Mouse (Mus musculus) limb, embryonic 14.5 days (tissue): ENCODE measurements around the gene Calhm3. TPM values are rescaled to one million over a fixed set of nuclear protein-coding genes. Genes with fewer than 3 reads are reported as not detected.
A peak's percentile ranks its signal among the peaks of the same experiment; 100 is the strongest.

Source experiments
- ATAC-seq: fragments of 200-750 bp; cut with Nextera tagmentation; 2 replicates; pipeline ENCODE4 v1.8.0; 2017; ENCODE audit warnings: low read depth, moderate number of reproducible peaks, moderate TSS enrichment; ENCODE audit not compliant: low FRiP score
- DNase-seq: peaks from one replicate; pipeline ENCODE4 v3.0.0-alpha.2; 2015; ENCODE audit warnings: low spot score
- H3K27ac ChIP-seq: fragments of 300-500 bp; sonication (generic); replicated peaks from 2 replicates; pipeline ENCODE4 v1.5.1; 2014; ENCODE audit warnings: low read depth, mild to moderate bottlenecking, low read length, moderate library complexity, mixed read lengths
- H3K27me3 ChIP-seq: fragments of 300-500 bp; sonication (generic); 2 replicates; pipeline ENCODE4 v1.6.1; 2014; ENCODE audit warnings: low read length, mixed read lengths; ENCODE audit not compliant: control insufficient read depth, insufficient read depth
- H3K36me3 ChIP-seq: fragments of 300-500 bp; sonication (generic); 2 replicates; pipeline ENCODE4 v1.6.1; 2014; ENCODE audit warnings: mild to moderate bottlenecking, low read length, moderate library complexity, mixed read lengths; ENCODE audit not compliant: control insufficient read depth, insufficient read depth
- H3K4me1 ChIP-seq: fragments of 300-500 bp; sonication (generic); 2 replicates; pipeline ENCODE4 v1.6.1; 2014; ENCODE audit warnings: antibody characterized with exemption, low read length, mixed read lengths; ENCODE audit not compliant: control insufficient read depth, insufficient read depth
- H3K4me2 ChIP-seq: fragments of 300-500 bp; sonication (generic); replicated peaks from 2 replicates; pipeline ENCODE4 v1.6.1; 2014; ENCODE audit warnings: low read depth, mild to moderate bottlenecking, low read length, moderate library complexity; ENCODE audit not compliant: severe bottlenecking
- H3K4me3 ChIP-seq: fragments of 300-500 bp; sonication (generic); replicated peaks from 2 replicates; pipeline ENCODE4 v1.5.1; 2014; ENCODE audit warnings: low read length
- H3K9ac ChIP-seq: fragments of 300-500 bp; sonication (generic); 2 replicates; pipeline ENCODE4 v1.6.1; 2014; ENCODE audit warnings: mild to moderate bottlenecking, low read depth, low read length, moderate library complexity; ENCODE audit not compliant: severe bottlenecking
- H3K9me3 ChIP-seq: fragments of 300-500 bp; sonication (generic); 2 replicates; pipeline ENCODE4 v1.6.1; 2016; ENCODE audit warnings: low read length; ENCODE audit not compliant: control insufficient read depth
- POLR2A ChIP-seq: fragments of 200-500 bp; IDR thresholded peaks from 2 replicates; pipeline ENCODE4 v1.8.0; 2012; ENCODE audit warnings: inconsistent platforms, mild to moderate bottlenecking, moderate library complexity, borderline replicate concordance; ENCODE audit not compliant: insufficient read depth, insufficient read length; ENCODE audit errors: extremely low read depth
- WGBS: fragments of 180-500 bp; shearing (Covaris S2); extraction: QIAGEN DNeasy Blood & Tissue Kit; methylation state at CpG from one replicate; pipeline ENCODE4 v1.1.7; 2014; 5-methylcytosine and 5-hydroxymethylcytosine counted together
- polyA plus RNA-seq, 2 experiments: library from polyadenylated mRNA; depleted of rRNA in 1 of 2; stranded (reverse) in 1 of 2; unstranded in 1 of 2; fragments of >200 nt; fragmentation: Nextera tagmentation in 1 of 2; extraction: Ambion mirVana in 1 of 2; gene quantifications; 2 replicates each; pipeline versions ENCODE4 v1.2.1 to v1.2.3; 2012 to 2014

The Calhm3 gene
- not detected in 2 replicates for polyA plus RNA-seq (2012; rRNA removed)
- not detected in 2 replicates for polyA plus RNA-seq (2014; fragmentation: Nextera tagmentation; extraction: Ambion mirVana)

DNA sequence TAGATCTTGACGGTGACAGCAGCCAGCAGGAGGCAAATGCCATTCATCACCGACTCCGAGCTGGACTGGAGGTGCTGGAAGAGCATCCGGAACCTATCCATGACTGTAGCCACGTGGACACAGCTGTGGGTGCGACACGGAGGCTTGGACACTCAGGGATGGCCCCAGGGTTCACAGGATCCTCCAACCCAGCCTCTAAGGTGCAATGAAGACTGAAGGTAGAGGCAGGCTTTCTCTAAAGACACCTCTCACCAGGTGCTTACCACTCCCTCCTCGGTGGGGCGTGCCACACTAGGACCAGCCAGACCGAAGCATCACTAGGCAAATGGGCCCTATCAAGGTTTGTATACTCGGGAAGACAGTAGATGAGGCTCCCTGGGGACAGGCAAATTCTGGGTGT is at the start of gene Calhm3:
Gene Calhm3 (minus strand): TSS at position 101 of the 400 bp plus-strand sequence.
- ATAC-seq, result no peak
- Histone ChIP-seq H3K4me2 (no peak within 1 kb of the TSS), H3K4me3 (no peak within 1 kb of the TSS), H3K4me1 (no peaks in the 10 kb centered on the region), H3K9me3 (no peaks in the 10 kb centered on the region), H3K36me3 (no peaks in the 10 kb centered on the region), H3K27ac (no peak within 1 kb of the TSS), H3K27me3 (no peaks in the 10 kb centered on the region), H3K9ac (no peak within 1 kb of the TSS)
- WGBS, result 81% methylated on average over 11 of the region's 11 CpGs
- DNase-seq, result no peak
- no peak for TF ChIP-seq POLR2A

DNA sequence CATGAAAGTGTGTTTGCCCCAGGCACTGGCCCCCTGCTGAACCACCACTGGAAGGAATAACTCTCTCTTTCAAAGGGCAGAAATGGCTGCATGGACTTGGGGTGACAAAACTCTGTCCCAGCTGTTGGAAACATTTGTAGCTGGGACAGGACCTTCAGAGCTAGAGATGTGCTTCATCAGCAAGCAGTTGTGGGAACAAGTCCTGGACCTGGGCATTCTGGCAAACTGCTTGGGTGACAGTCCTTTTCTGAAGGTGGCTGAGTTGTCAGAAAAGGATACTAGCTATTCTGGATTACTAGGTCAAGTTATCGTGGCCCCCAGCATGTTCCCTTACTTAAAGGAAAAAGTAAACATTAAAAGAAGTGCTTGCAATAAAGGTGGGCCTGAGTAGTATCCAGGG is 48.6 kb upstream of the Calhm3 start:
- no peak for ATAC-seq
- TF ChIP-seq POLR2A, result no peak
- Histone ChIP-seq H3K4me1 (peaks cover 14% of the 10 kb centered on the region), H3K27me3 (no peaks in the 10 kb centered on the region), H3K9ac (no peak overlapping the region), H3K4me3 (no peak overlapping the region), H3K27ac (no peak overlapping the region), H3K4me2 (no peak overlapping the region), H3K9me3 (no peaks in the 10 kb centered on the region), H3K36me3 (no peaks in the 10 kb centered on the region)
- no peak for DNase-seq
- WGBS, result 85% methylated on average over 1 of the region's 1 CpGs

DNA sequence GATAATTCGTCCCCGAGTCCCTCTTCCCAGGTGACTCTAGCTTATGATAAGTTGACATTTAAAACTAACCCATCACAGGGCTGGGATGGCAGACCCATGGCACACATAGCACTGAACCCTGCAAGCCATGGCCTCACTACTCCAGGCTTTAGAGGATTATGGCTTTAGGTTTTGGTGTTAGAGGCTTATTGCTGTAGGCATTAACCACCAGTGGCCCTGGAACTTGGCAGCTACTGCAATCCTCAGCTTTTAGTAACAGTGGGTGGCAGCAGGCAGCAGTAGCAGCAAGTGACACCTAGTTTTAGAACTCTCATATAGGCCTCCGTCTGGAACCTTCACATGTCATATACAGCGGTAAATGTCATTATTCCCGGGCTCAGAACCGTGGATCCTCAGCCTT is 47.1 kb upstream of the Calhm3 start:
- 94% methylated on average over 6 of the region's 6 CpGs for WGBS

DNA sequence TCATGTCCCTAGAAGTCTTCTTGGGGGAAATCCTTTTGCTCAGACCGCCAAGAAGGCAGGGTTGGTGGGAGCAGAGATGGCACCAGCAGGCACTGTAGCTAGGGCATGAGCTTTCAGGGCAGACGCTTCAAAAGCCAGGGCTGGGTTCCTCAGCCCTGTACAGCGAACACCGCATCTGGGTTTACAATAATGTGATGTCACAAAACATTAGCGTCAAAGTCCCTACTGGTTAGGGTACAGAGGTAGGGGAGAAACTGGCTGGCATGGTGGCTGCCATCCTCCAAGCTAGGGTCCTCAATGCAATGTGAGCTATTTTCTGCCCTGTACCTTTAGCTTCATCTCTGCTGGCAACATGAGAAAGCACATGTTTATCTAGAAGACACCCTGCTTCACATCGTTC is 45.5 kb upstream of the Calhm3 start:
- Histone ChIP-seq H3K27me3 (no peaks in the 10 kb centered on the region), H3K4me1 (peaks cover 14% of the 10 kb centered on the region), H3K27ac (no peak overlapping the region), H3K9ac (no peak overlapping the region), H3K36me3 (no peaks in the 10 kb centered on the region), H3K4me2 (no peak overlapping the region), H3K9me3 (no peaks in the 10 kb centered on the region), H3K4me3 (no peak overlapping the region)
- 95% methylated on average over 6 of the region's 6 CpGs for WGBS
- no peak for DNase-seq
- no peak for TF ChIP-seq POLR2A
- no peak for ATAC-seq

More for the DNA sequence above, 47.1 kb upstream of the Calhm3 start:
- Histone ChIP-seq H3K9ac (no peak overlapping the region), H3K9me3 (no peaks in the 10 kb centered on the region), H3K4me2 (no peak overlapping the region), H3K4me1 (peaks cover 14% of the 10 kb centered on the region), H3K4me3 (no peak overlapping the region), H3K27ac (no peak overlapping the region), H3K36me3 (no peaks in the 10 kb centered on the region), H3K27me3 (no peaks in the 10 kb centered on the region)
- DNase-seq (no peak), ATAC-seq (no peak)
- TF ChIP-seq POLR2A, result no peak

DNA sequence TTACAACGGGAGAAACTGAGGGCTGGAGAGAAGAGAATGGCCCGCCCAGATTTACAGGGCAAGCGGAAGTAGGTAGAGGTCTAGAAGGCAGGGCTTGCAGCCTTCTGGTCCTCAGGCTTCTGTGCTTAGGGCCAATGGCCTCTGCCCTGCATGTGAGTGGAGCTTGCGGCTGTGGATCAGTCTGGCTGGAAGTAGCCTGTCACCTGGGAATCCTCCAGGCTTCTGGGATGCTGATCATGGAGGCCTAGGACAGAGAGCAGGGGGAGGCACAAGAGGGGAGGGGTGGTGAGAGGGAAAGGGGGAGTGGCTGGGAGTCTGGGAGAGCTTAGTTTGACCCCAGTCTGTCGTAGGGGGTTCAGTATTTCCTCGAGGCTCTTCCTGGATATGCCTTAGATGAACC is 44.9 kb upstream of the Calhm3 start:
- ATAC-seq, result 0 out of 2 replicates have a peak, but pooled peaks have one; percentile 10
- 45% methylated on average over 6 of the region's 6 CpGs for WGBS

DNA sequence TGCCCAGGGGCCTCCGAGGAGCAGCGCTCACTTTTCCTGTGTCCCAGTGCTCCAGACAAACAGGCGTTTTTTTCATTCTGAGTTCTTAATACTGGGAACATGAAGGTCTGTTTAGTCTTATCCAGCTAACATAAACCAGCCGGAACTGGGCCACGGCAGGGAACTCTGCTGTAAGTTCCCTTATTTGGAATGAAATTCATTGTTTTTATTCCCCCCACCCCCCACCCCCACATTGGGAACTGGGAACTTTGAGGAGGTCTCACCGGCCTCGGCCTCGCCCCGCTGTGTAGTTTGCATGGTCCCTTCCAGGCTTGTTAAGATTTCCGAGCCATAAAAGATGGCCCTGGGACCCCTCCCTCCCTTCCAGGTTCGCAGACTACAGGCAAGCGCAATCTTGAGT is 44.4 kb upstream of the Calhm3 start:
- H3K4me1 ChIP-seq, result peaks cover 14% of the 10 kb centered on the region
- H3K9ac ChIP-seq, result no peak overlapping the region
- H3K27me3 ChIP-seq, result no peaks in the 10 kb centered on the region
- H3K4me2 ChIP-seq, result no peak overlapping the region
- no peak for TF ChIP-seq POLR2A
- peak; percentile 53; the same call in 1 of the 2 replicates for ATAC-seq
- H3K36me3 ChIP-seq, result no peaks in the 10 kb centered on the region
- 30% methylated on average over 12 of the region's 12 CpGs for WGBS
- no peaks in the 10 kb centered on the region for H3K9me3 ChIP-seq
- H3K4me3 ChIP-seq, result no peak overlapping the region
- no peak overlapping the region for H3K27ac ChIP-seq
- DNase-seq, result no peak

More for the DNA sequence above, 44.9 kb upstream of the Calhm3 start:
- Histone ChIP-seq H3K4me2 (no peak overlapping the region), H3K4me3 (no peak overlapping the region), H3K27me3 (no peaks in the 10 kb centered on the region), H3K4me1 (peaks cover 14% of the 10 kb centered on the region), H3K9me3 (no peaks in the 10 kb centered on the region), H3K36me3 (no peaks in the 10 kb centered on the region), H3K27ac (no peak overlapping the region), H3K9ac (no peak overlapping the region)
- TF ChIP-seq POLR2A, result no peak
- no peak for DNase-seq
